Mouse (Mus musculus) CH12.LX (cell line): Measurements from ENCODE around the gene Nptn. TPM values are rescaled to one million over a fixed set of nuclear protein-coding genes. Genes with fewer than 3 reads are reported as not detected.

Source experiments
- DNase-seq: peaks from one replicate; pipeline ENCODE4 v3.0.0-alpha.2; 2013; ENCODE audit errors: extremely low read depth
- H3K27ac ChIP-seq: 2 replicates; pipeline ENCODE4 v1.5.1; 2012; ENCODE audit warnings: low read depth, mild to moderate bottlenecking, control low read depth, moderate library complexity; ENCODE audit not compliant: insufficient read depth
- H3K27me3 ChIP-seq: replicated peaks from 2 replicates; pipeline ENCODE3; 2012; ENCODE audit warnings: inconsistent platforms
- H3K36me3 ChIP-seq, 2 experiments: replicated peaks in 1 of 2; 2 replicates each; pipeline versions ENCODE3 to v1.6.1; 2012; ENCODE audit warnings: inconsistent platforms in 1 of 2, low read length in 1 of 2, mild to moderate bottlenecking in 1 of 2, mixed read lengths in 1 of 2, moderate library complexity in 1 of 2; ENCODE audit not compliant: control insufficient read depth in 1 of 2, insufficient read depth in 1 of 2
- H3K4me1 ChIP-seq, 2 experiments: 2 replicates each; pipeline ENCODE4 v1.6.1; 2012; ENCODE audit warnings: inconsistent platforms in 1 of 2, moderate library complexity in 1 of 2; ENCODE audit not compliant: insufficient read depth in 2 of 2, control insufficient read depth in 1 of 2
- H3K4me2 ChIP-seq: 2 replicates; pipeline ENCODE4 v1.6.1; 2012; ENCODE audit warnings: low read depth, mild to moderate bottlenecking, control low read depth; ENCODE audit not compliant: poor library complexity, insufficient read depth, severe bottlenecking
- H3K4me3 ChIP-seq, 3 experiments: fragments of 150-350 bp in 1 of 3; sonication (generic) in 1 of 3; replicated peaks in 1 of 3; 2 replicates each; pipeline versions ENCODE3 to v1.5.1; 2011 to 2012; ENCODE audit warnings: low read depth in 2 of 3, low read length in 2 of 3, mild to moderate bottlenecking in 2 of 3, moderate library complexity in 2 of 3, control low read depth in 1 of 3, improper control_type of control experiment in 1 of 3, inconsistent platforms in 1 of 3, mixed read lengths in 1 of 3; ENCODE audit not compliant: poor library complexity in 1 of 3
- H3K79me2 ChIP-seq: replicated peaks from 2 replicates; pipeline ENCODE4 v1.6.1; 2012; ENCODE audit warnings: mild to moderate bottlenecking, moderate library complexity; ENCODE audit not compliant: control insufficient read depth, poor library complexity, insufficient read depth, severe bottlenecking; ENCODE audit errors: extremely low read depth
- H3K9ac ChIP-seq: 2 replicates; pipeline ENCODE4 v1.6.1; 2012; ENCODE audit warnings: low read depth, mild to moderate bottlenecking, control low read depth, moderate library complexity; ENCODE audit not compliant: insufficient read depth
- H3K9me3 ChIP-seq: replicated peaks from 2 replicates; pipeline ENCODE3; 2012; ENCODE audit warnings: low read length, inconsistent platforms, mixed read lengths
- BHLHE40 ChIP-seq: IDR thresholded peaks from 2 replicates; pipeline ENCODE4 v1.6.1; 2011; ENCODE audit warnings: mild to moderate bottlenecking, low read depth, low read length, improper control_type of control experiment
- CTCF ChIP-seq, 2 experiments: IDR thresholded peaks in 1 of 2; conservative IDR thresholded peaks in 1 of 2; 2 replicates each; pipeline ENCODE4 v1.5.1; 2011 to 2012; ENCODE audit warnings: low read depth in 2 of 2, low read length in 2 of 2, improper control_type of control experiment in 1 of 2, inconsistent platforms in 1 of 2, mild to moderate bottlenecking in 1 of 2, moderate library complexity in 1 of 2
- ELF1 ChIP-seq: IDR thresholded peaks from 2 replicates; pipeline ENCODE4 v1.6.1; 2014; ENCODE audit warnings: low read depth, mild to moderate bottlenecking, inconsistent platforms, low read length, improper control_type of control experiment
- EP300 ChIP-seq: IDR thresholded peaks from 2 replicates; pipeline ENCODE4 v1.6.1; 2011; ENCODE audit warnings: low read length, improper control_type of control experiment
- ETS1 ChIP-seq: conservative IDR thresholded peaks from 2 replicates; pipeline ENCODE4 v1.6.1; 2012; ENCODE audit warnings: low read depth, mild to moderate bottlenecking, inconsistent platforms, low read length, improper control_type of control experiment, moderate library complexity
- HCFC1 ChIP-seq: IDR thresholded peaks from 2 replicates; pipeline ENCODE4 v1.6.1; 2012; ENCODE audit warnings: low read depth, mild to moderate bottlenecking, inconsistent platforms, low read length, improper control_type of control experiment
- JUN ChIP-seq: IDR thresholded peaks from 2 replicates; pipeline ENCODE4 v1.6.1; 2011; ENCODE audit warnings: low read depth, mild to moderate bottlenecking, low read length, improper control_type of control experiment, moderate library complexity; ENCODE audit not compliant: insufficient read depth
- KAT2A ChIP-seq: IDR thresholded peaks from 2 replicates; pipeline ENCODE4 v1.6.1; 2012; ENCODE audit warnings: low read length, improper control_type of control experiment, inconsistent platforms; ENCODE audit not compliant: insufficient replicate concordance
- MAX ChIP-seq: IDR thresholded peaks from 2 replicates; pipeline ENCODE4 v1.6.1; 2011; ENCODE audit warnings: low read length, improper control_type of control experiment
- MAZ ChIP-seq: IDR thresholded peaks from 2 replicates; pipeline ENCODE4 v1.6.1; 2012; ENCODE audit warnings: low read depth, mild to moderate bottlenecking, inconsistent platforms, low read length, improper control_type of control experiment, moderate library complexity
- MYC ChIP-seq: IDR thresholded peaks from 2 replicates; pipeline ENCODE4 v1.6.1; 2011; ENCODE audit warnings: low read depth, mild to moderate bottlenecking, improper control_type of control experiment, low read length
- PAX5 ChIP-seq: IDR thresholded peaks from 2 replicates; pipeline ENCODE4 v1.6.1; 2012; ENCODE audit warnings: low read length, inconsistent platforms, mixed read lengths
- RAD21 ChIP-seq: IDR thresholded peaks from 2 replicates; pipeline ENCODE4 v1.6.1; 2011; ENCODE audit warnings: low read depth, mild to moderate bottlenecking, low read length, improper control_type of control experiment, moderate library complexity
- RCOR1 ChIP-seq: conservative IDR thresholded peaks from 2 replicates; pipeline ENCODE4 v1.6.1; 2012; ENCODE audit warnings: low read depth, mild to moderate bottlenecking, inconsistent platforms, low read length, improper control_type of control experiment
- SIN3A ChIP-seq: IDR thresholded peaks from 2 replicates; pipeline ENCODE4 v1.6.1; 2012; ENCODE audit warnings: low read length, improper control_type of control experiment, inconsistent platforms
- SMC3 ChIP-seq: IDR thresholded peaks from 2 replicates; pipeline ENCODE4 v1.6.1; 2011; ENCODE audit warnings: low read depth, low read length, improper control_type of control experiment
- TBP ChIP-seq: conservative IDR thresholded peaks from 2 replicates; pipeline ENCODE4 v1.6.1; 2011; ENCODE audit warnings: low read depth, low read length, improper control_type of control experiment
- TCF12 ChIP-seq: IDR thresholded peaks from 2 replicates; pipeline ENCODE4 v1.6.1; 2014; ENCODE audit warnings: low read depth, mild to moderate bottlenecking, inconsistent platforms, low read length, improper control_type of control experiment
- USF1 ChIP-seq: IDR thresholded peaks from 2 replicates; pipeline ENCODE4 v1.6.1; 2014; ENCODE audit warnings: low read depth, mild to moderate bottlenecking, inconsistent platforms, low read length, improper control_type of control experiment
- USF2 ChIP-seq: conservative IDR thresholded peaks from 2 replicates; pipeline ENCODE4 v1.6.1; 2011; ENCODE audit warnings: low read depth, low read length, improper control_type of control experiment
- ZNF384 ChIP-seq: IDR thresholded peaks from 2 replicates; pipeline ENCODE4 v1.6.1; 2012; ENCODE audit warnings: low read depth, low read length, improper control_type of control experiment, inconsistent platforms
- dilution Hi-C: fragments of 300-500 bp; cut with MboI; formaldehyde crosslinking; loops from 2 replicates; pipeline ENCODE4 v1.14.3; 2020; ENCODE audit warnings: low sequenced_read_pairs; ENCODE audit not compliant: extremely low pct_unique_long_range_greater_than_20kb, extremely low pct_ligation_motif_present
- in situ Hi-C: fragments of 300-500 bp; cut with MboI; formaldehyde crosslinking; loops from 3 replicates; pipeline ENCODE4 v1.14.3; 2019; ENCODE audit warnings: low sequenced_read_pairs, low pct_ligation_motif_present, low pct_unique_long_range_greater_than_20kb, mixed read lengths
- polyA plus RNA-seq: library from polyadenylated mRNA; unstranded; fragments of >175 nt; gene quantifications from 2 replicates; pipeline ENCODE4 v1.2.1, GENCODE M21; 2012; ENCODE audit warnings: low read depth; ENCODE audit not compliant: insufficient read length
- total RNA-seq, 2 experiments: library from RNA; depleted of rRNA; stranded (reverse); fragments of 300-350 nt in 1 of 2; fragments of >200 nt in 1 of 2; gene quantifications; 2 replicates each; pipeline ENCODE4 v1.2.3; 2012 to 2014

Gene Nptn
- total and polyA plus RNA-seq, 3 experiments, result 48.4 to 184 (median 175) TPM

DNA sequence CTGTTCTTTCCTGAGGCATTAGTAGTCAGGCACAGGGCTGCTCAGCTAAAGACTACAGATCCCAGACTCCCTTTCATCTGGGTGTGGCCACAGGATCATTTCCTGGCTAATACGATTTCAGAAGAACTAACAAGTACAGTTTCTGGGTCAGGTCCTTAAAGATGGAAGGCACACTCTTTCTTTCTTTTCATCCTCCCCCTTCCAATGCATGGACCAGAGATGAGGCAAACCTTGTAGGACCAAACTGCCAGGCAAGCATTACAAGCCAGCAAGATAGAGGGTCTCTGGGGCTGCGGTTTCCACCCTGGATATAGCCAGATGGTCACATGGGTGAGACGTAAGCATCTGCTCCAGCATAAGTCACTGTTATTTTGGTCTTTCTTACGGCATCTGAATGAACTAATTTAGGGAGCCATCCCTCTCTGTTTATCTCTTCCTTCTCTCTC, 37.1 kb upstream of the Nptn start:
- H3K9ac ChIP-seq, result no peak overlapping the region
- peaks cover 15 to 61% of the 10 kb centered on the region in 2 experiments for H3K4me1 ChIP-seq
- dilution Hi-C loops, result no loop called here
- peak; percentile 52 for DNase-seq
- H3K27ac ChIP-seq, result no peak overlapping the region
- H3K4me2 ChIP-seq, result peak overlapping the region; percentile 3; the same call in 1 of the 2 replicates
- H3K36me3 ChIP-seq, result no peaks in the 10 kb centered on the region
- H3K79me2 ChIP-seq, result no peaks in the 10 kb centered on the region
- no peak for TF ChIP-seq CTCF (conservative IDR thresholded peaks at IDR 0.05 in 1 of 2, IDR thresholded peaks at IDR 0.05 in 1 of 2; ENCODE audit: low read depth in 2 of 2, low read length in 2 of 2)
- TF ChIP-seq SIN3A, result no peak
- no peak for TF ChIP-seq TCF12
- peak; percentile 62 for TF ChIP-seq ELF1
- TF ChIP-seq USF1, result peak; percentile 23
- TF ChIP-seq BHLHE40, result no peak
- 0 out of 2 replicates have a peak, but pooled peaks have one; percentile 26 for TF ChIP-seq USF2
- peak; percentile 64; the same call in 1 of the 2 replicates for TF ChIP-seq KAT2A
- no peak for TF ChIP-seq MAX
- TF ChIP-seq HCFC1, result peak; percentile 88
- TF ChIP-seq, all 38 proteins: peak for 5
- in situ Hi-C loops, result loop anchor here (10.0 kb wide), 2 partner anchors 110 to 330 kb away; no protein-coding TSS in a partner anchor
- no peaks in the 10 kb centered on the region for H3K27me3 ChIP-seq
- no peaks in the 10 kb centered on the region for H3K9me3 ChIP-seq
- H3K4me3 ChIP-seq, result peak overlapping the region in 2 of 3 experiments; percentile 15 to 41

DNA sequence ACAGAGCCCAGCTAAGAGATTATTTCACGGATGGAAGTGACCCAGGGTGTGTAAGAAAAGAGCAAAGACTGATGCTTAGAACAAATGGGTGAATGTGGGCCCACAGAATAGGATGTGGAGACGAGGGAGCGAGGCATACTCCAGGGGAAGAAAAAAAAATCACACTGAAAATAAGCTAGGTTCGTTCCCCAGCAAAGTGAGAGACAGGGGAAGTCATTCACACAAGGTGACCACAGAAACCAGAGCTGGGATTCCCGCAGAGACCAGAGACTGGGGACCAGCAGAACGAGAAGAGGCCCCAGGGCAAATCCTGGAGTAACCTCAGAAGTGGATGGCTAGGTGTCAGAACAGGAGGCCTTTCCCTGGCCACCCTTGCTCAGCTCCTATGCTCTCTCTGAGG, 36.6 kb upstream of the Nptn start:
- H3K9me3 ChIP-seq, result no peaks in the 10 kb centered on the region
- H3K27ac ChIP-seq, result no peak overlapping the region
- DNase-seq, result no peak
- peaks cover 15 to 56% of the 10 kb centered on the region in 2 experiments for H3K4me1 ChIP-seq
- no peaks in the 10 kb centered on the region for H3K36me3 ChIP-seq
- H3K4me3 ChIP-seq, result peak overlapping the region in 1 of 3 experiments; percentile 41
- TF ChIP-seq TBP (no peak), PAX5 (no peak), CTCF (conservative IDR thresholded peaks at IDR 0.05 in 1 of 2, IDR thresholded peaks at IDR 0.05 in 1 of 2; ENCODE audit: low read depth in 2 of 2, low read length in 2 of 2) (no peak), MYC (no peak), ZNF384 (peak; percentile 62), EP300 (peak; percentile 54), TCF12 (no peak), RAD21 (no peak), MAZ (no peak), SIN3A (no peak), ELF1 (no peak), SMC3 (no peak), RCOR1 (no peak), JUN (no peak), ETS1 (no peak; the same call in 1 of the 2 replicates)
- no peaks in the 10 kb centered on the region for H3K27me3 ChIP-seq
- H3K9ac ChIP-seq, result no peak overlapping the region
- no peaks in the 10 kb centered on the region for H3K79me2 ChIP-seq
- dilution Hi-C loops (no loop called here), in situ Hi-C loops (loop anchor here (10.0 kb wide), 2 partner anchors 109 to 329 kb away; no protein-coding TSS in a partner anchor)
- H3K4me2 ChIP-seq, result peak overlapping the region; percentile 3; the same call in 1 of the 2 replicates
